Mouse (Mus musculus): ENCODE data around the gene Dhx58. TPM values are rescaled to one million over a fixed set of nuclear protein-coding genes. Genes with fewer than 3 reads are reported as not detected.

Gene Dhx58
- 2.5 and 2.6 TPM in 2 replicates for polyA plus RNA-seq (2015; fragmentation: Nextera tagmentation; extraction: Ambion mirVana)

GRCm38 (mm10) chr11:100703851-100704531, at the start of gene Dhx58:
Gene Dhx58, minus strand, starts transcription at chr11:100704271.
- Histone ChIP-seq H3K4me2 (ENCODE audit: low read length) (no peak within 1 kb of the TSS), H3K4me1 (ENCODE audit: control insufficient read depth, insufficient read depth, low read depth, low read length) (no peaks in the 10 kb centered on the region; the same call in 1 of the 2 replicates), H3K27ac (ENCODE audit: low read depth, low read length) (no peak within 1 kb of the TSS), H3K9me3 (ENCODE audit: control insufficient read depth, low read length) (no peaks in the 10 kb centered on the region), H3K27me3 (replicated peaks; ENCODE audit: control insufficient read depth, insufficient read depth, low read length) (no peaks in the 10 kb centered on the region), H3K36me3 (ENCODE audit: control insufficient read depth, insufficient read depth, low read length) (peaks cover 32% of the 10 kb centered on the region), H3K9ac (ENCODE audit: low read depth, low read length) (no peak within 1 kb of the TSS), H3K4me3 (ENCODE audit: low read length) (no peak within 1 kb of the TSS)
- no peak for ATAC-seq
- WGBS = 69% methylated on average over 7 of the region's 7 CpGs

DNA sequence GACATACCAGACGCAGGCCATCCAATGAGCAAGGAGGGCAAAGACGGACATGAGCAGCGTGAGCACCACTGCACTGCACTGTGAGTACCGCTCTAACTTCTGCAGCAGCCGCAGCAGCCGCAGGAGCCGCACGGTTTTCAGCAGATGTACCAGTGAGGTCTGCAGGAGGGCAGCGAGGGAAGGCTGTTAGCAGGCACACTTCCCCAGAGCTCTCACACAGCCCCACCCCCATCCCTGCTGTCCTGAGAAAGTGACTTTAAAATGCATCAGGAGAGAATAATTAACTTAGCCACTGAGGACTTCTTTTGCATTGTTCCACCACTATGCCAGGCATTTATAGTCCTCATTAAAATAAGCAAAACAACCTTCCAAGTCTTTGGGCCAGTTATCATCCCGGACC, 48.2 kb upstream of the Dhx58 start:
- Histone ChIP-seq H3K36me3 (ENCODE audit: control insufficient read depth, insufficient read depth, low read length) (peaks cover 22% of the 10 kb centered on the region), H3K4me2 (ENCODE audit: low read length) (no peak overlapping the region), H3K27ac (ENCODE audit: low read depth, low read length) (no peak overlapping the region), H3K4me3 (ENCODE audit: low read length) (no peak overlapping the region), H3K9ac (ENCODE audit: low read depth, low read length) (no peak overlapping the region), H3K9me3 (ENCODE audit: control insufficient read depth, low read length) (no peaks in the 10 kb centered on the region), H3K4me1 (ENCODE audit: control insufficient read depth, insufficient read depth, low read depth, low read length) (no peaks in the 10 kb centered on the region), H3K27me3 (replicated peaks; ENCODE audit: control insufficient read depth, insufficient read depth, low read length) (no peaks in the 10 kb centered on the region)
- no peak for ATAC-seq
- WGBS = 25% methylated on average over 10 of the region's 10 CpGs

- no peak overlapping the region for H3K4me3 ChIP-seq (ENCODE audit: low read length)
These were observed 46.1 kb upstream of the Dhx58 start for GRCm38 (mm10) chr11:100750127-100750526.

GRCm38 (mm10) chr11:100749469-100749868, 45.4 kb upstream of the Dhx58 start:
- Histone ChIP-seq H3K4me3 (ENCODE audit: low read length) (no peak overlapping the region), H3K4me2 (ENCODE audit: low read length) (no peak overlapping the region), H3K27ac (ENCODE audit: low read depth, low read length) (no peak overlapping the region), H3K9ac (ENCODE audit: low read depth, low read length) (no peak overlapping the region), H3K36me3 (ENCODE audit: control insufficient read depth, insufficient read depth, low read length) (peaks cover 19% of the 10 kb centered on the region), H3K9me3 (ENCODE audit: control insufficient read depth, low read length) (no peaks in the 10 kb centered on the region), H3K27me3 (replicated peaks; ENCODE audit: control insufficient read depth, insufficient read depth, low read length) (no peaks in the 10 kb centered on the region), H3K4me1 (ENCODE audit: control insufficient read depth, insufficient read depth, low read depth, low read length) (no peaks in the 10 kb centered on the region)
- ATAC-seq = no peak
- WGBS = 51% methylated on average over 25 of the region's 25 CpGs

More at GRCm38 (mm10) chr11:100750127-100750526, 46.1 kb upstream of the Dhx58 start:
- no peaks in the 10 kb centered on the region for H3K27me3 ChIP-seq (replicated peaks; ENCODE audit: control insufficient read depth, insufficient read depth, low read length)
- H3K36me3 ChIP-seq (ENCODE audit: control insufficient read depth, insufficient read depth, low read length) = peaks cover 17% of the 10 kb centered on the region
- H3K4me2 ChIP-seq (ENCODE audit: low read length) = no peak overlapping the region
- 88% methylated on average over 16 of the region's 16 CpGs for WGBS
- H3K9me3 ChIP-seq (ENCODE audit: control insufficient read depth, low read length) = no peaks in the 10 kb centered on the region
- no peak overlapping the region for H3K27ac ChIP-seq (ENCODE audit: low read depth, low read length)
- H3K4me1 ChIP-seq (ENCODE audit: control insufficient read depth, insufficient read depth, low read depth, low read length) = no peaks in the 10 kb centered on the region
- no peak overlapping the region for H3K9ac ChIP-seq (ENCODE audit: low read depth, low read length)
- no peak for ATAC-seq

- H3K4me1 ChIP-seq (ENCODE audit: control insufficient read depth, insufficient read depth, low read depth, low read length) = no peaks in the 10 kb centered on the region
- no peak overlapping the region for H3K4me3 ChIP-seq (ENCODE audit: low read length)
- ATAC-seq = no peak
- 86% methylated on average over 4 of the region's 4 CpGs for WGBS
- no peaks in the 10 kb centered on the region for H3K9me3 ChIP-seq (ENCODE audit: control insufficient read depth, low read length)
- no peak overlapping the region for H3K4me2 ChIP-seq (ENCODE audit: low read length)
- H3K27ac ChIP-seq (ENCODE audit: low read depth, low read length) = no peak overlapping the region
- H3K9ac ChIP-seq (ENCODE audit: low read depth, low read length) = no peak overlapping the region
- H3K27me3 ChIP-seq (replicated peaks; ENCODE audit: control insufficient read depth, insufficient read depth, low read length) = no peaks in the 10 kb centered on the region
- H3K36me3 ChIP-seq (ENCODE audit: control insufficient read depth, insufficient read depth, low read length) = peaks cover 19% of the 10 kb centered on the region
These were observed 44.5 kb upstream of the Dhx58 start for GRCm38 (mm10) chr11:100748620-100749019.

- Histone ChIP-seq H3K4me1 (ENCODE audit: control insufficient read depth, insufficient read depth, low read depth, low read length) (no peaks in the 10 kb centered on the region), H3K36me3 (ENCODE audit: control insufficient read depth, insufficient read depth, low read length) (peaks cover 16% of the 10 kb centered on the region), H3K4me3 (ENCODE audit: low read length) (no peak overlapping the region), H3K9ac (ENCODE audit: low read depth, low read length) (no peak overlapping the region), H3K9me3 (ENCODE audit: control insufficient read depth, low read length) (no peaks in the 10 kb centered on the region), H3K27me3 (replicated peaks; ENCODE audit: control insufficient read depth, insufficient read depth, low read length) (no peaks in the 10 kb centered on the region), H3K4me2 (ENCODE audit: low read length) (no peak overlapping the region), H3K27ac (ENCODE audit: low read depth, low read length) (no peak overlapping the region)
- 75% methylated on average over 5 of the region's 5 CpGs for WGBS
- ATAC-seq = no peak
These were observed 43.0 kb upstream of the Dhx58 start for GRCm38 (mm10) chr11:100747114-100747513.

DNA sequence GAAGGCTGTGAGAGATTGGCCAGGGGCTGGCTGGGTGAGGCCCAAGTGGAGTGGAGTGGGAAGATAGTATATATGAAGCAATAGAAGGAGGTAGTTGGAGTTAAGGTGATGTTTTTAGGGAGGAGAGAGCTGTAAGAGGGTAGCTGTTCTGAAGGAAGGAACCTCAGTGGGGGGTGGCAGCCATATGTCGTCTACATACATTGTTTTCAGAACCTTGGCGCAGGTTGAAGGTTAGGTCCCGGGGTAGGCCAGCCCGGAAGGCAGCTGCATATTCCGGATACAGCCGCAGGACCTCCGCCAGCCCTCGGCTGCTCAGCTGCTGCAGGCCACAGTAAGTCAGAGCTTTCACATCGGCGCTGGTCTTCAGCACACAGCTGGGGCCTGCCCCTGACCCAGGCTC, 42.5 kb upstream of the Dhx58 start:
- Histone ChIP-seq H3K4me2 (ENCODE audit: low read length) (no peak overlapping the region), H3K36me3 (ENCODE audit: control insufficient read depth, insufficient read depth, low read length) (peaks cover 14% of the 10 kb centered on the region), H3K27ac (ENCODE audit: low read depth, low read length) (no peak overlapping the region), H3K4me1 (ENCODE audit: control insufficient read depth, insufficient read depth, low read depth, low read length) (no peaks in the 10 kb centered on the region), H3K9ac (ENCODE audit: low read depth, low read length) (no peak overlapping the region), H3K4me3 (ENCODE audit: low read length) (no peak overlapping the region), H3K27me3 (replicated peaks; ENCODE audit: control insufficient read depth, insufficient read depth, low read length) (no peaks in the 10 kb centered on the region), H3K9me3 (ENCODE audit: control insufficient read depth, low read length) (no peaks in the 10 kb centered on the region)
- WGBS = 89% methylated on average over 10 of the region's 10 CpGs
- ATAC-seq = no peak

DNA sequence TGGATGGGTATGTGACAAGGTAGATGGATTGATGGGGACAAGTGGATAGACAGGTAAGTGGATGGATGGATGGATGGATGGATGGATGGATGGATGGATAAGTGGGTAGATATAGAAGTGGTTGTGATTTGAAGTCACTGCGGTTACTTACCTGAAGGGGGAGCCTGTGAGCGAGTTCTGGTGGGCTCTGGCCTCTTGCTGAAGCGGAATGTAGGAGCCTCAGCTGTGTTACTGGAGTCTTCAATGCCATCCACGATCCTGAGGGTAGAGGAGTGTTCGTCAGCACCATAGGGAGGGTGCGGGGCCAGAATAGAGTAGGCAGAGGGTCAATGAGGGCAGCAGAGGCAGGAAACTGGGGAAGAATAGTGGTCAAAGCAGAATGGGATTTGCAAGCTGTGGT, 41.0 kb upstream of the Dhx58 start:
- Histone ChIP-seq H3K27me3 (replicated peaks; ENCODE audit: control insufficient read depth, insufficient read depth, low read length) (no peaks in the 10 kb centered on the region), H3K36me3 (ENCODE audit: control insufficient read depth, insufficient read depth, low read length) (peaks cover 17% of the 10 kb centered on the region), H3K4me3 (ENCODE audit: low read length) (no peak overlapping the region), H3K4me1 (ENCODE audit: control insufficient read depth, insufficient read depth, low read depth, low read length) (no peaks in the 10 kb centered on the region), H3K9me3 (ENCODE audit: control insufficient read depth, low read length) (no peaks in the 10 kb centered on the region), H3K4me2 (ENCODE audit: low read length) (no peak overlapping the region), H3K27ac (ENCODE audit: low read depth, low read length) (no peak overlapping the region), H3K9ac (ENCODE audit: low read depth, low read length) (no peak overlapping the region; the same call in none of the 2 replicates)
- ATAC-seq = peak; percentile 51; the same call in 1 of the 2 replicates
- 14% methylated on average over 6 of the region's 6 CpGs for WGBS

DNA sequence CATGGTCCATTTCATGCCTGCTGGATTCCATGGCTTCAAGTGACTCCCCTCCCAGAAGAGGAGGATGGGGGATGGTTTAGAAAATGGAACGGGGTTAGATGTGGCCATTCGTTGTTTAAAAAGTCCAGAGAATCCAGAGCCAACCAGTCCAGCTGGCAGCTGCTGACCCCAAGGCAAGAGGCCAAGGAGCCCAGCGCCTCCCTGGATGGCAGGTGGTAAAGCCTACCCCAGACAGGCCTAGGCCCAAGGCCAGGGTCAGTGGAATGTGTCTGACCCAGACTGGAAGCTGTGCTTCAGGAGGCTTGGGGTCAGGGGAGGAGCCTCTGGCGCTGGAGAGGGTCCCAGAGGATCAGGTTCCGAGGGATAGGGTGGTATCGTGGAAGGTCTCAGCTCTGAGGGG, 37.3 kb upstream of the Dhx58 start:
- H3K27me3 ChIP-seq (replicated peaks; ENCODE audit: control insufficient read depth, insufficient read depth, low read length) = no peaks in the 10 kb centered on the region
- H3K4me3 ChIP-seq (ENCODE audit: low read length) = no peak overlapping the region
- WGBS = 76% methylated on average over 6 of the region's 6 CpGs
- no peak overlapping the region for H3K9ac ChIP-seq (ENCODE audit: low read depth, low read length)
- H3K36me3 ChIP-seq (ENCODE audit: control insufficient read depth, insufficient read depth, low read length) = peaks cover 12% of the 10 kb centered on the region
- peaks cover 12% of the 10 kb centered on the region for H3K4me1 ChIP-seq (ENCODE audit: control insufficient read depth, insufficient read depth, low read depth, low read length)
- H3K9me3 ChIP-seq (ENCODE audit: control insufficient read depth, low read length) = no peaks in the 10 kb centered on the region
- ATAC-seq = no peak
- H3K4me2 ChIP-seq (ENCODE audit: low read length) = no peak overlapping the region
- no peak overlapping the region for H3K27ac ChIP-seq (ENCODE audit: low read depth, low read length)

All from hindbrain, embryonic 16.5 days (tissue).